Mouse (Mus musculus): ENCODE measurements at regions not wholly inside any gene's neighbourhood (a gene's known extent, or its start where the extent isn't known, plus 50 kb on each side); places are given as distances from the start of the nearest gene placed in this dataset.

DNA sequence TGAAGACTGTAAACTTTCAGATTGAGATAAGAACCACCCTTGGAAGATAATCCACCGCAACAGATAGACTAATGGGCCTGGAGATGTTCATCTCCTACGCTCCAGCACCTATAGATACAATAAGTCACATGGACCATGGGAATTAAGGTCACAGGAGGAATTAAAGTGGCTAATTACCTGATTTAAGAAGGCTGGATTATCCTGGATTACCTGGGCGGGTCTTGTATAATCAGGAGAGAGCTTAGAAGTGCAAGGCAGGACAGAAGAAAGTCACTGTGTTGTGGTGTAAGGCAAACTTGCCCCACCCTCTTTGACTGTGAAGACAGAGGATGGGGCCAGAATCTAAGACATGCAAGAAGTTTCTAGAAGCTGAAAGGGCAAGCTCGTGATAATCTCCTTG, 61.0 kb upstream of the Maf start:
- TF ChIP-seq POLR2A (IDR thresholded peaks at IDR 0.05; ENCODE audit: extremely low read depth, insufficient read depth, low read length) (no peak), CTCF (IDR thresholded peaks at IDR 0.05; ENCODE audit: low read depth, low read length) (no peak)

All from liver, adult 2 months (tissue).